Mouse (Mus musculus) thymus, postnatal 10 days (tissue): Measurements from ENCODE around the gene Rgs6.

Experiments used
- DNase-seq, 2 experiments: peaks; one replicate each; pipeline ENCODE4 v3.0.0; 2021; ENCODE audit warnings: low spot score in 2 of 2

The Rgs6 gene

GRCm38 (mm10) chr12:82972661-82973060 is 384.6 kb downstream of the Rgs6 start:
- DNase-seq, result no peak

GRCm38 (mm10) chr12:82973771-82974170 is 385.7 kb downstream of the Rgs6 start:
- DNase-seq, result no peak

- DNase-seq, result no peak
Measured at GRCm38 (mm10) chr12:82978275-82978674, 390.2 kb downstream of the Rgs6 start.

- no peak for DNase-seq
Measured at GRCm38 (mm10) chr12:82982716-82983115, 394.6 kb downstream of the Rgs6 start.

DNA sequence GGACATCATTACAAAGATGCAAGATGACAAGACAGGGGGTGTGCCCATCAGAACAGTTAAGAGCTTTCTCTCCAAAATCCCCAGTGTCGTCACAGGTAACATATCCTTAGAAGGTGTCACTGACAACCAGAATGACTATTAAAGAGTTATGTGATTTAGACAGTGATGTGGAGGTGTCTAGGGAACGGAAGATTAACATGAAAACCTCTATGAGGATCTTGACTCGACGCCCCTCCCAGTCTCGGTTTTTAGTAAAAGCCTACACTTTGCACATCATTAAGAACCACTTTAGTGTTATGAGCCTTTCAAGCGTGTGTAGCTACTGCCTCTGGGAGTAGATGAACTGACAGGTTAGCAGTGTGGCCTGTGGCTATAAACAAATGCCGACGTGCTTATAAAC is 397.2 kb downstream of the Rgs6 start:
- DNase-seq, result no peak

GRCm38 (mm10) chr12:82987661-82988060 is 399.6 kb downstream of the Rgs6 start:
- no peak for DNase-seq

DNA sequence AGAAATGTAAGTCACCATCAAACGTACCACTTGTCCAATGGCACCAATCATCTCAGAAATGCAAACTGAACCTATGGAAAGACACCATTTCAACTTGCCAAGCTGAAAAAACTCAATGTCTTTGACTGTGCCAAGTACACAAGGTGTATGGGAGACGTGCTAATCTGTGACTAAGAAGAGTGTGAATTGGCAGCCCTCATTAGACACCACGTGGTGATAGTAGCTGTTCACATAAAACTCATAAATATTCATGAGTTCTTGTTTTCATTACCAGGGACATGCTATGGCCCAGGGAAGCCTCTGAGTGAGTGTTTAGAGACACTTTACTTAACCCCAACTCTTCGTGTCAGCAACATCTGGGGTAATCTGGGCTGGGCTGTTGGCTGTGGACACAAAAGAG is 405.8 kb downstream of the Rgs6 start:
- no peak for DNase-seq

GRCm38 (mm10) chr12:82996775-82997174 is 408.7 kb downstream of the Rgs6 start:
- no peak for DNase-seq

DNA sequence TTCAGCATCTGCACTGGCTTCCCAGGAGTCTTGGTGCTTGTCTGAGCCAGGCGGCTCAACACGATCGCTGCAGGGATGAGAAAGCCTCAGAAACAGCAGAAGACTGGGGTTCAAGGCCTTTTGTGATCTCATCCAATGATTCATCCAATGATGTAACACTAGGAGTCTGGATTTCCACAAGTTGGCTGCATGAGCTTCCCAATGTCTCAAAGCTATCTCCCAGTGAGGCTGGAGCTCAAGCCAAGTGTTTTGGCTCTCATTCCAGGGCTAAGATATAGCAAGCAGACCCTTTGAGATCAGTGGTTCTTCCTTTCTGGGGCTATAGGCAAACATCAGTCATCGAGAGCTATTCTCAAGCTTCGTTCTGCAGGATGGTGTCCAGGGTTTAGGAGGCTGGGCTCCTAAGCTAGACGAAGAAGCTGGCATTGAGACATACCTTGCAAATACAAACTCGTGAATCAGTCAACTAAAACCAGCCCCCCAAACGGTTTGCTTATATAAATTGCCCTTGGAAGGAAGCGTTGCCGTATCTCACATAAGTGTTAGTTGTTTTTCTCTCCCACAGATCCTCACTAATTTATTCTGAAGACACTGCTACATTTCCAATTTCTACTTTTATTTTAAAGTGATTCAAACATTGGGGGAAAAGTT is 410.7 kb downstream of the Rgs6 start:
- no peak for DNase-seq

DNA sequence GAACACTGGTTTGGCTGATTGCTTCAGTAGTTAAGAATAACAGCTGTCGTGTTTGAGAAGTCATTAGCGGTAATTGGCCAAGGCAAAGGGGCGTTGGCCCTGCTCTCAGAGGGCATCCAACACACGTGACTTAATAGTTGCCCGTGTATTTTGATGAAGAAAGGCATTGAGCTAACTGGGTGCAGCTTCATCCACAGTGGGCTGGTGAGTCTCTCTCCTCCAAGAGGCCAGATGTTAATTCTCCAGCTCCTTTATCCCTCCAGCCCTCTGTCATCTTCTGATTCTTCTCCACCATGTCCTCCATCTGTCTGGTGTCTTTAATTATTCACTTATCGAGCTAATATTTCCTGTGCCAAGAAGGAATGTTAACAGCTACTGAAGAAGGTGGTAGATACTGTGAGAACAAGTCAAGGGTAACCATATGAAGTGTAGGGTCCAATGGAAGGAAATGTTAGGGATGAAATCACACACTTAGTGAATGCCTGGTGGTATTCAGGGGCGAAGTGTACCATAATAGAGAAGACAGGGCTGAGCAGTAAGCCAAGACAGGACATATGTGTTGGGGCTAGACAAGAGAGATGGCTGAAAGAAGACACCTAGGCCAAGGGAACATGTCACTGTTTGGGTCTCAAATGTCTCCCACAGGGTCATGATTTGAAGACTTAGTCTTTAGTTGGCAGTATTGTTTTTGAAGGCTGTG is 411.4 kb downstream of the Rgs6 start:
- DNase-seq, result no peak

GRCm38 (mm10) chr12:83000033-83000570 is 412.0 kb downstream of the Rgs6 start:
- DNase-seq, result no peak

DNA sequence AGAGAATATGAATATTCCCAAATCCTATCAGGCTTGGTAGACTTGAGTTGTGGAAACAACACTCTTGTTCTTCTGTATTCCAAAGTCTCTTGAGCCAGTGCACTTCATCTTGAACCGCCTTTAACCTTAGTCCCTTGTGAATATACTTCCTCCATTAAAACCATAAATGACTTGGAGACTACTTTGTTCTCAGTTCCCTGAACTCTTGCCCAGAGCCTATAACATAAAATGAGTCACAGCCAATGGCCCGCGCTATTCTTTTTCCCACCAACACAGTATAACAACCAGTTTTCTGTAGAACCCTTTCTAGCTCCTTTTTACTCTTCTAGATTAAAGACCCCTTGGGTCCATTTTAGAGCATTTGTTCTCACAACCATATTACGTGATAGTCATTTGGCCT is 412.9 kb downstream of the Rgs6 start:
- no peak for DNase-seq

DNA sequence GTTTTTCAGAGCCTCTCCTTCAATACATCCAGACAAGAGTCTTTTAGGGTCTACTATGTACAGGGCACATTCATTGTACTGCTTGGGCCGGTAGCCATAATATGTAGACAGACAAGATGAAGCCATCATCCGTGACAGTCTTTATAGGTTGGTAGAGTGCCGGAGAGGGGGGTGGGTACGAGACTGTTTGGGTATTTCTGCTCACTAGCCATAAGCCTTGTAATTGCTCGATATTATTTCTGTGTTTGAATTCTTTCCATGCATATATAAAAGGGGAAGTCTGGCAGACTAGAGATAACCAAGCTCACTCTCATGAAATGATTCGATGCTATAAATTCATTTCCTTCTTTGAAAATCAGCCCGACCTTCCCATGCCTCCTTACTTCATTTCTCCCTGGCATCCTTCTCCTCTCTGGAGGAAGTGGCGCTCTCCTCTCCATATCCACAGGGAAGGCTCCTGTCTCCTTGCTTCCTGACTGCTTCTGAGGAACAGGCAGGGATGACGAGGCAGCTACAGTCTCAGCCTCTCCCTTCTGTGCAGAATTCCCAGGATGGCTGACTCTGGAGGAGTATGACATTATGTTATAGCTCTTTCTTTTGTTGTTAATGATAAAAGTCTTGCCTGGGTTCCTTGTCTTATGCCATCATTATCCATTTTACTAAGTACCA is 416.1 kb downstream of the Rgs6 start:
- no peak for DNase-seq

- DNase-seq, result no peak
Measured at GRCm38 (mm10) chr12:83011056-83011565, 423.0 kb downstream of the Rgs6 start.

DNA sequence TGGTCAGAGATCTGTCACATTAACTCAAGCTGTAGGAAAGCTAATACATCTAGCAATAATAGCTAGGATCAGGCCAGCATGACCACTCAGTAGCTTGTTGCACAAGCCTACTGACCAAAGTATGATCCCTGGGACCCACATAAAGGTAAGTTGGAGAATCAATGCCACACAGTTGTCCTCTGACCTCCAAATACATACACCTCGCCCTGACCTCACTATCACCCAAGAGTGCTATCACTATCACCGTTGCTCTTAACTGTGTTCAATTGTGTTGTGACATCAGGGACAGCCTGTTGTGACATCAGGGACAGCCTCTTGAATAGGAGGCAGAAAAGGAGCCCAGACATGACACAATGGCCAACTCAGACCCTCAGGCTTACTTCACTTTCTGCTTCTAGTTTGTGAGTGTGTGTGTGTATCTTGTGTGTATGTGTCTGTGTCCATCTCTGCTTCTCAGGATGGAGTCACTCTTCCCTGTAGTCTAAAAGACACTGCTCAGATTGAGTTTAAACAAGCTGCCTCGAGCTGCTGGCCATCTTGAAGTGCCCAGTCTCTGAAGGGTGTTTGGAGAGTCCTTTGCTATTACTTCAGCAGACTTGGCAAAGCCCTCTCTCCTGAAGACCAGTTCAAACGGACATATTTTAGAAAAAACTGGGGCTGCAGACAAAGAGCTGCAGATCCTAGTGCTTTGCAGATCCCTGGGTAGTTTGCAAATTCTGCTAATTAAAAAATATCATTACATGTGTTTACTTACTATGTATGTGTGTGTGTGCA is 426.0 kb downstream of the Rgs6 start:
- no peak for DNase-seq

GRCm38 (mm10) chr12:83014848-83015247 is 426.8 kb downstream of the Rgs6 start:
- no peak for DNase-seq

- DNase-seq, result no peak
Measured at GRCm38 (mm10) chr12:83015366-83015765, 427.3 kb downstream of the Rgs6 start.

DNA sequence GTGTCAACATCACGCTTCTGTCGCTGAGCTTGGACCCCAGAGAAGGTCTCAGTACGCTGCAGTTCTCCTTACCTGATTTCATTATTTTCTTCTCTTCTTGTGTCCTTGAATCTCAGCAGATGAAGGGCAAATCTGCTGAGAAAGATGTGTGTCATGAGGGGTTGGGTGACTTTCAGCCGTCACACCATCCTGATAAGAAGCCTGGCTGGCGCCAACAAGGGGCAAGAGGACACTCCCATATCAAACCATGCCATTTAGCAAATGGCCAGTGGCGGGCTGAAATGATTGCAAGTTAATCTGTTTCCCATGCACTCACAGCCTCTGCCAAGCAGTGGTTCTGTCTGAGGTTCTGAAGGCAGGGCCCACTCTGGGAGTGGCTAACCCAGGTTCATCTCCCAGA is 428.4 kb downstream of the Rgs6 start:
- no peak for DNase-seq

DNA sequence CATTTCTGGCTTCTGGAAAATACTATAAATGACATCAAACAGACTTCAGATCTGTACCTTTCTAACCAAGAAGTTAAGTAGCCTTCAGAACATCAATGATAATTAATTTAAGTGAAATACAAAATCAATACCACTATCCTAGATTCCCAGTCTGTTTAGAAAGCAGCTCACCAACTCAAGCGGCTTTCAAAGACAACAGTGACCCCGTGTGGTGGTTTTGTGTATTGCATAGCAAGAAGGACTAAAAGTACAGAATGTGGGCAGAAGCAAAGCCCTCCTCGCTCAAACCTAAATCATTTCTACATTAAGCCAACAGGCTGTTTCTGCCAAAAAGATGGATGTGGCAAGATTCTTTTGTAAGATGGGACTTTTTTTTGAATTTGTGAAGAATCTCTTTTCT is 429.9 kb downstream of the Rgs6 start:
- peak; percentile 32 to 76 for DNase-seq

DNA sequence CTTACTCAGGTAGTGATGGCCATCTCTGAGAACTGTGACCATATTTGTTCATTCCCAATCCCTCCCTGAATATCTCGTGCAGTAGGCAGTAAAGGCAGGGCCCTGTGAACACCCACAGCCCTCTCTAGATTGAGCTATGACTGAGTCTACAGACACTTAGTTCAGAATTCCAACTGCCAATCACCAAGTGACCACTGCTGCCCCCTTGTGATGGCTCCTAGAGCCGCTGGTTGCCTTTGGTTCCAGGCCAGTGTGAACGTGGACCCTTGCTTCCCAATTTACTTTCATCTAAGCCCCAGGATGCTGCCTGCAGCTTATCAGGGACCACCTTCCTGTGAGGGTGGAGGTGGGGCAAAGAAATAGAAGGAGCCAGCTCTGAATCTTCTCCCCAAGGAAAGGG is 438.9 kb downstream of the Rgs6 start:
- DNase-seq, result no peak

DNA sequence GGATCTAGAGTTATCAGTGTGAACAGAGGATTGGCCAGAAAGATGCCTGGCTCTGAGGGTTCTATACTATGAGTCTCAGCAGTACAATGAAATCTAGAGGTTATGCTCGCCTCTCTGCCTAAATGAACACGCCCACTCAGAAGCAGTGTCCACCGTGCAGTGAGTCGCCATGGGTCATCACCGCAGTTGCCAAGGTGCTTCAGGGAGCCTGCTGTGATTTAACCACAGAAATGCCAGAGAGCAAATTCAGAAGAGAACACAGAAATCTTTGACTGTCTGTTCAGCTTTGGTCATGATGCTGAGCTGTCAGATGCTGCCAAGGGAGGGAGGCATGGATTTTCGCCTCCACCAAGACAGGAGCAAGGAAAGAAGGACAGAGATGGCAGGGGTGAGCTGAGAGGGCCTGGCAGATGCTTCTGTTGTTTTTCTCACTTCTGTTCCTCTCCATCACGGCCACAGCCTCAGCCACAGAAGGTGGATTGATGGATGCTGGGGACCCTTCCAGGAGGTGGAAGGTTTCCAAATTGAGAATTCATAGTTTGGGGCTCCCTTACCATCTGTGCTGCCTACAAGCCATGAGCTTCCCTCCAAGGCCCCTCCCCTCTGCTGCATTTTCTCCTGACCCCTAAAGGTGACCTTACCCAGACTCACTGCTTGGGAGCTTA is 445.2 kb downstream of the Rgs6 start:
- DNase-seq, result no peak
